Mouse (Mus musculus) spleen, adult 2 months (tissue): ENCODE data around the gene Nfia.

Source experiments
- CTCF ChIP-seq: fragments of 200-500 bp; IDR thresholded peaks from 2 replicates; pipeline ENCODE4 v1.5.1; 2011; ENCODE audit warnings: mild to moderate bottlenecking, inconsistent platforms; ENCODE audit not compliant: insufficient read depth, insufficient read length, insufficient replicate concordance; ENCODE audit errors: extremely low read depth
- POLR2A ChIP-seq: fragments of 200-500 bp; IDR thresholded peaks from 2 replicates; pipeline ENCODE4 v1.6.1; 2011; ENCODE audit warnings: low read depth, low read length, inconsistent platforms

DNA sequence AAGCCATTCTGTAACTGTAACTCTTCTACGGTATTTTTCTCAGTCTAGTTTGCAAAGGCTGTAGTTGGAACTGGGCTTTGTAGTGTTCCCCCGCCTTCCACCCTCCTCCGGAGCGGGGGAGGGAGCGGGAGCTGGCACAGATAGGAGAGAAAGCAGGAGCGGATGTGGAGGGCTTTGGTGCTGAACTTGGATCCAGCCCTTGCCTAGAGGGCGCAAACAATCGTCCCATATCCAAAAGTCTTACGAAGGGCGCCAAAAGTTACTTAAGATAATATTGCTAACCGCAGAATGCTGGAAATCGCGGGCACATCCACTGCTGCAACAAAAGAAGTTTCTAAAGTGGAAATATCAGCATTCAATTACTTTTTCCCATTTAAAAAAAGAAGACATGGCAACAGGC lies 2.5 kb downstream of the Nfia start:
- TF ChIP-seq POLR2A: no peak
- TF ChIP-seq CTCF: no peak
